Mouse (Mus musculus): ENCODE data around the gene Trp53bp2. TPM values are rescaled to one million over a fixed set of nuclear protein-coding genes. Genes with fewer than 3 reads are reported as not detected.

Gene Trp53bp2
- total RNA-seq, 2 experiments from 2014 or later = 22.5 to 26.6 TPM

GRCm38 (mm10) chr1:182460291-182461244 is 51.6 kb downstream of the Trp53bp2 start:
- no peak for DNase-seq (ENCODE audit: low spot score in 2 of 2)

- DNase-seq (ENCODE audit: low spot score in 2 of 2) = no peak
Measured at GRCm38 (mm10) chr1:182461261-182461660, 52.3 kb downstream of the Trp53bp2 start.

- DNase-seq (ENCODE audit: low spot score in 2 of 2) = peak; percentile 55 to 68
Measured at GRCm38 (mm10) chr1:182461813-182462212, 52.8 kb downstream of the Trp53bp2 start.

GRCm38 (mm10) chr1:182465309-182465708 is 56.3 kb downstream of the Trp53bp2 start:
- no peak for DNase-seq (ENCODE audit: low spot score in 2 of 2)

- DNase-seq (ENCODE audit: low spot score in 2 of 2) = no peak
Measured at GRCm38 (mm10) chr1:182465978-182466377, 57.0 kb downstream of the Trp53bp2 start.

GRCm38 (mm10) chr1:182475005-182475796 is 66.2 kb downstream of the Trp53bp2 start:
- DNase-seq (ENCODE audit: low spot score in 2 of 2) = peak in 1 of 2 experiments; percentile 38

GRCm38 (mm10) chr1:182478935-182479334 is 70.0 kb downstream of the Trp53bp2 start:
- no peak for DNase-seq (ENCODE audit: low spot score in 2 of 2)

- DNase-seq (ENCODE audit: low spot score in 2 of 2) = no peak
Measured at GRCm38 (mm10) chr1:182481138-182481537, 72.2 kb downstream of the Trp53bp2 start.

GRCm38 (mm10) chr1:182481646-182482295 is 72.8 kb downstream of the Trp53bp2 start:
- DNase-seq (ENCODE audit: low spot score in 2 of 2) = no peak

- peak in 1 of 2 experiments; percentile 47 for DNase-seq (ENCODE audit: low spot score in 2 of 2)
Measured at GRCm38 (mm10) chr1:182482991-182483909, 74.3 kb downstream of the Trp53bp2 start.

- peak in 1 of 2 experiments; percentile 39 for DNase-seq (ENCODE audit: low spot score in 2 of 2)
Measured at GRCm38 (mm10) chr1:182483910-182484274, 74.9 kb downstream of the Trp53bp2 start.

- DNase-seq (ENCODE audit: low spot score in 2 of 2) = no peak
Measured at GRCm38 (mm10) chr1:182488503-182488902, 79.5 kb downstream of the Trp53bp2 start.

- peak; percentile 89 to 93 for DNase-seq (ENCODE audit: low spot score in 2 of 2)
Measured at GRCm38 (mm10) chr1:182489803-182490452, 81.0 kb downstream of the Trp53bp2 start.

GRCm38 (mm10) chr1:182490568-182490967 is 81.6 kb downstream of the Trp53bp2 start:
- DNase-seq (ENCODE audit: low spot score in 2 of 2) = no peak

- DNase-seq (ENCODE audit: low spot score in 2 of 2) = no peak
Measured at GRCm38 (mm10) chr1:182491839-182492238, 82.9 kb downstream of the Trp53bp2 start.

GRCm38 (mm10) chr1:182494285-182495145 is 85.5 kb downstream of the Trp53bp2 start:
- no peak for DNase-seq (ENCODE audit: low spot score in 2 of 2)

GRCm38 (mm10) chr1:182496685-182497084 is 87.7 kb downstream of the Trp53bp2 start:
- no peak for DNase-seq (ENCODE audit: low spot score in 2 of 2)

GRCm38 (mm10) chr1:182497736-182498135 is 88.8 kb downstream of the Trp53bp2 start:
- DNase-seq (ENCODE audit: low spot score in 2 of 2) = no peak

All from layer of hippocampus, postnatal 10 days (tissue).